Mouse (Mus musculus): ENCODE results near the gene Ubash3b.

GRCm38 (mm10) chr9:41129802-41130480 lies 31.6 kb downstream of the Ubash3b start:
- TF ChIP-seq CTCF (IDR thresholded peaks at IDR 0.05; ENCODE audit: borderline replicate concordance, insufficient read depth, low read depth, low read length) (no peak), POLR2A (IDR thresholded peaks at IDR 0.05; ENCODE audit: borderline replicate concordance, insufficient read depth, low read length) (no peak)
